Mouse (Mus musculus) monocyte, adult 2 months (primary cell): ENCODE measurements at regions not wholly inside any gene's neighbourhood (a gene's known extent, or its start where the extent isn't known, plus 50 kb on each side); places are given as distances from the start of the nearest gene placed in this dataset.

ENCODE experiments used
- DNase-seq, 2 experiments: peaks; one replicate each; pipeline ENCODE4 v3.0.0; 2022; ENCODE audit warnings: low spot score in 2 of 2, low read depth in 1 of 2

DNA sequence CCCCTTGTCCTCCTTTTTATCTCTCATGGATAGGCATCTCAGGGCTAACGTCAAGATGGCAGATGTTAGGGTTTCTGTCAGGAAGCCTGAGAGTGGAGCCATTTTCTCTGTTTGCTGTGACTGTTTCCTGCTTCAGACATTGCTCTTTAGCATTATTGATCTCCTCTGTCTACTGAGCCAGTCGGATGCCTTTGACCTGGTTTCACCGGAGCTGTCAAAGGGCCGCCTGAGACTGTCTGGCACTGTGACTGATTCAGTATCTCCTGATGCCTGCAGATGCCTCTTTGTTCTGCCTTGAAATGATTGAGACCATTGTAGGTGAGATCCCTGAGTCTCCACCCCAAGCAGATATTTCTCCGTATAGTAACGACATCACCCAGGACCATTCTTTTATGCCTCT, 239.5 kb upstream of the Ubash3b start:
- DNase-seq, result no peak

DNA sequence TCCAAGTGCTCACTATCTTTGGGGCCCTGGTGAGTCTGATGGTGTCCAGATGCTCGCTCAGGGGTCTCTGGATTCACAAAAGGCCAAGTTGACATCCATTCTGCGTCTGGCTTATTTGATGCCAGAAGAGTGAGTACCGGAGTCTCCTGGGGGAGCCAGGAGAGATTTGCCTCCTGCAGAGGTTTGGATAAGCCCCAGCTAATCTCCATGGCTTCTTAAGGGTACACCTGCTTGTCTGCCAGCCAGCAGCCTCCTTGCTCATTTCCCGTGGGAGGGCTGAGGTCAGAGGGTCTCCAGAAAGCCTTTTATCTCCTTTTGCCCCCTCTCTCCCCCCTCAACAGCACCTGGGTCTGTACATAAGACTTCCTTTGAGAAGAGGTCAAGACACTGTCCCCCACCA, 234.0 kb upstream of the Ubash3b start:
- no peak for DNase-seq

DNA sequence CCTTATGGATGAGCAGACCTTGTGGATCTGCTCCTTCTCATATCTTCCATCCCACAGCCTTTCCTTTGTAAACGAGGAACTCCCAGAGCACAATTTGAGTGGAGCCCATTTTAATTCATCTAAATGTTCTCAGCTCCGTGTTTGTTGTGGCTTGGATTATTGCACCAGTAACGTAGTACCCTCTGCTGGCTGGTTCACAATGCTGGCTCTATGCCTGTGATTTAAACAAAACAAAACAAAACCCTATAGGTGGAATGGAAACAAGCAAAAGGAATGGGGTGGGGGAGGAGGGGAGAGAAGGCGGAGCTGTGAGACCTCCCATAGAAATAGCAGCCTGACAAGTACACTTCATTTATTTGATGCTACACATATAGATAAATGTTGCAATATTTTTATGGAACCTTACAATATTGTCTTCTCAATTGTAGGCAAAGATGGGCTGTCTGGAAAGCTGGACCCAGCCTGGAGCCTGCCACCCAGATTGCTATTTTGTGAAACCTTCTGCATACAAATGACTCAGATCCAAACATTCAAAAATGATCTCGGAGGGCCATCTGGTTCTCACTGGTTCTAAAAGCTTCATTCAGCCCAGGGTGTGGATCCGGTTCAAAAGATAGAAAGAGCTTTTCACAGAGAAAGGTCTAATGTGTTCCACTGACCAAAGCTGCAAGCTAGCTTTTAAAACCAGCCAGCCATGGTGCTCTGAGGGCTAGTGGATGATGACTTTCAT, 230.3 kb upstream of the Ubash3b start:
- no peak for DNase-seq

DNA sequence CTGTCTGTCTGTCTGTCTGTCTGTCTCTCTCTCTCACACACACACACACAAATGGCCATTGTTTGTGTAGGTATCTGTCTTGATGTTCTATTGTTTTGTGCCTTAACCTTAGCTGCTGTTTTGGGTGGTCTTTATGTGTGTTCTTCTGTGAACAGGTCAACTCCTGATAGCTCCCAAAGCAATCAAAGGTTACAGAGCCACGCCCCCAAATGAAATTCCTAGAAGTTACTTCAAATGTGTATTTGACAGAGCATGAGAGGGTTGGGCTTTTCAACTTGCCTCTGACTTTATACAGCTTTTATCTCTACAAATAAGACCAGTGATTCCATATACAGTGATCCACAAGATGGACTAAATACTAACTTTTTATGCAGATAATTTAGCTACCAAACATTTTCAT, 217.8 kb upstream of the Ubash3b start:
- no peak for DNase-seq

DNA sequence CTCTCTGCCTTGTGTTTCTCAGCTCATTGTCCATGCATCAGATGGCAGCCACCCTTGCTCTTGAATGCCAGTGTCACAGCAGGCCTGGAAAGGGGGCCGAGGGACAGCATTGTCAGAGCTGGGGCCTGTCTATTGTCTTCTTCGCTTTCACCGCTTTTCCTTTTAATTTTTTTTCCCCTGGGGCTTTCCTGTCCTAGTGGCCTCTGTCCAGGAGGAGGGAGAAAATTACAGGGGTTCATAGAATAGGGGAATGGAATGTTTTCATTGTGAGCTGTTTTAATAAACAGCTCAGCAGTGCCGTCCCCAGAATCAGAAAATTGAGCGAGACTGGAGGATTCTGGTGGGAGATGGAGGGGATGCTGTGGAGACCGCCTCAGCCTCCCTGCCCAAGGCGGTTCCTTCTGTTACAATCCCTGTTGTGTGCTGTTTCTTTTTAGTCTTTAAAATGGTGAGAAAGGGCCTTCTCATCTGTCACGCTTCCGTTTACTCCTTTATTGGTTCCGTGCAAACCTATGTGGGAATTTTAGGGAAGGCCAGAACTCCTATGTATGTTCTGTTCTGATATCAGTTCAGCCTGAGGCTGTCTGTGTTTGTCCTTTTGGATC, 217.2 kb upstream of the Ubash3b start:
- DNase-seq, result no peak

DNA sequence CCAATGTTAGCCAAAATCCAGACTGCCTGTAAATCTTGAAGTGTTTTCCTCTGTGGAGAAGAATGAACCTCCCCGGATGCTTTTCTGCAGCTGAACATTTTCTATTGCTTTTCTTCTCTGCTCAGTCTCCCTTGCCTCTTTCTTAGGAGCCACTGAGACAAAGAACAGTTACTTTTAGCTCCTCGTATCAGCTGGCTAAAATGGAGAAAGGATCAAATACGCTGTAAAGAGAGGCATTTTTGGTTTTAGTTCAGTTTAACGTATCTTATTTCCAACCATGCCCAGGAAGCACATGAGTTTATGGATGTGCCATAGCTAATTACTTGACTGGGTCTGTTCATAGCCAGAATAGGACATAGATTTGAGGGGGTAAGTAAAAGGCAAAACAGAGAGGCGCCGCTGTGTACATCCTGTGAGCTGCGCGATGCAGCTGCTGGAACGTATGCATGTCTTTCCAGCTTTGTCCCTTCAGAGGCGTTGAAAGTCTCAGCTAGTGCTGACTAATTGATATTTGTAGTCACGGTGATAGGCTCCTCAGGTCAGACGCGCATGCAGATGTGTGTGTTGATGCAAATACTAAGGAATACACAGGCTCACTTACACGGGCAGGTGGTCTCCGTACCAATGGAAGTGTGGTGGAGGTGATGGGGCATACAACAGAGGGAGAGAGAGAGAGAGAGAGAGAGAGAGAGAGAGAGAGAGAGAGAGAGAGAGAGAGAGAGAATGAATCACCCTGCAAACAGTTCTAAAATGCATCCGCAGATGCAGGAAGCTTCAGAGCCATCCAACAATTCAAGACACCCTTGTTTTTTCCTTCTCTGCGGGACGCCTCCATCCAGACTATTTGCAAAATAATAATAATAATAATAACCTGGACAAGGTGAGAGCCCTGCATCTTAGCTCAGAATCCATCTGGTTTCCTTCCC, 216.5 kb upstream of the Ubash3b start:
- DNase-seq, result no peak

DNA sequence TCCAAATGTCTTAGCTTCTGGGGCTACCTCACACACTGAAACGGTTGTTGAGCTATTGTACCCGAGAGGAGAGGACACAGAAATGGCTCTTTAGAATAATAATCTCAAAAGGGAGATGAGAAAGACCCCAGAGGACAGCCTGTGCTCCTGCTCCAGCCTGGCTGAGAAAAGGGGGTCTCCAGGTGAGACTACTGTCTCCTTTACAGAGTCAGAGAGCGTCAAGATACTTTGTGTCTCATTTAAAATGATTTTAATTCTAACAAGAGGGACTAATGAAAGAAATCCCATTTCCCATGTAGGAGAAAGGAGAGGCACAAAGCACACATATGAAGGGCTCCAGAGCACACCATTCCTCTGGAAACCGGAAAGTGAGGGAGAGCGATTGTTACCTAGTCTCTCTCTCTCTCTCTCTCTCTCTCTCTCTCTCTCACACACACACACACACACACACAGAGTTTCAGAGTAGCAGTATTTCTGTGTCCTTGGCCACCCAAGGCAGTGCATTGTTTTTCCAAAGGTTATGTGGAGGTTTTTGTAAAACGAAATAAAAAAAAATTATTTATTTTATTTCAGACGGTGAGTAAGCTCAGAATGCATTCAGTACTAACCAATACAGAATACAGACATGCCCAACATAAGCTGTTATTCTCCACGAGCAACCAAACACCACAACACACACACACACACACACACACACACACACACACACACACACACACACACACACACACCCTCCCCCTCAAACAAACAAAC, 215.6 kb upstream of the Ubash3b start:
- DNase-seq, result no peak

DNA sequence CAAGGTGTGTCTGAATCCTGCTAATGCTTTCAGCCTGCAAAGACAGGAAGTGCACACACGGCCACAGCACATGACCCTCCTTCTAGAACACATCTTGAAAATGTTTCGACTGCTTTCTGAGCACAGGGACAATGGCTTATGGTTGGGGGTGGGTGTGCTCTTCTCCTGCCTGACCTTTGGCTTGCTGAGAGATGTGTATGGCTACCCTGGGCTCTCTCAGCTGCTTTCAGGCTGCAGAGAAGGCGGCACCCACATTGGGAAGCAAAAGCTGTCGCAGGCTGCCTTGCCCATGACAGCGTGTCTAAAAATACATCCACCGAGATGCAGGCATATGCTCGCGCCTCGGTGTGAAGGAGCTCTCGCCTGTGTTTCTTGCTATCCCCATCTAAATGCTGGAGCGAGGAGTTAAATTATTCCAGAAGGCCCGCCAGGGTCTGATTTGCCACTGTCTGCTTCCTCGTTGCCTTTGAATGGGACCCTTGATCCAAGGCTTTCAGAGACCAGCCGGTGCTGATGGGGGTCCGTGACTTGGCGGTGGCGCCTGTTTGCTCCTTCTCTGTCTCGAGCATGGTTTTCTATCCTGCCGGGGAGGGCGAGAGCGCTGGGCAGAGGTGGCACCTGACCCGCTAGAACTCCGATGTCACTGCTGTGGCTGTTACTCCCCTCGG, 214.6 kb upstream of the Ubash3b start:
- no peak for DNase-seq

DNA sequence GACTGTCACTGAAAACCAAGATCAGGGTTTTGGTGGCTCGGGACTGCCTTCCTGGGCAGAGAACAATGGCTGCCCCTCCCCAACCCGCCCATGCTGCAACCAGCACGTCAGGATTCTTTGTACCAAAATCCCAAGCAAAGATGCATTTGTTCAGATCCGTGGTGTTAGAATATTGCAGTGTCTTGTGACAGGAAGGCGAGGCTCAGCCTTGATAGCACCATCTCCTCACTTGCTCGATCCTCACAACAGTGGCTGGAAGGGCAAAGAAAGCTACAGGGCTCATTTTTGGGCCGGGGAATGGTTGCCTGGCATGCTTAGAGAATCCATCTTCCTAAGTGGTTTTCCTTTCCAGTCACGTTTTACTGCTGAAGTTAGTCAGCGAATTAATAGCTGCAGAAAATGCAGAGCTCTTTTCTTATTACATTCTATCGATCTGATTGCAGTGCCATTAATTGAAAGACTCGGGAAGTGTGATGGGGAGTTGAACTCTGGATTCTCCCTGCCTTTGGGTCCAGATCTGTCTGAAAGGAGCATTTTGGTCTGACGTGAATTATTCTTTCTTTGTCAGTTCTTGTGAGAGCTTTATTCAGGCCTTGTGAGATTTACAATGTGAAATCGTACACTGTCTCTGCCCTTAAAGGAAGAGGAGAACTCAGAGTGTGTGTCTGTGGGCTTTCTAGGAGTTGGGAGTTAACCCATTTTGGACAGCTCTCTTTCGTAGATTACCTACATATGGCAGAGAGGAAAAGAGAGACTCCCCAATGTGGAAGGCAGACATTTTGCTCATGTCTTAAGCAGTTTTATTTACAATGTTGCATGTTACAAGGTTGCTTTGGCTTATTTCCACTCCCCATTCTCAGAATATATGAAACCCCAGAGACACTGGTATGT, 213.3 kb upstream of the Ubash3b start:
- no peak for DNase-seq

DNA sequence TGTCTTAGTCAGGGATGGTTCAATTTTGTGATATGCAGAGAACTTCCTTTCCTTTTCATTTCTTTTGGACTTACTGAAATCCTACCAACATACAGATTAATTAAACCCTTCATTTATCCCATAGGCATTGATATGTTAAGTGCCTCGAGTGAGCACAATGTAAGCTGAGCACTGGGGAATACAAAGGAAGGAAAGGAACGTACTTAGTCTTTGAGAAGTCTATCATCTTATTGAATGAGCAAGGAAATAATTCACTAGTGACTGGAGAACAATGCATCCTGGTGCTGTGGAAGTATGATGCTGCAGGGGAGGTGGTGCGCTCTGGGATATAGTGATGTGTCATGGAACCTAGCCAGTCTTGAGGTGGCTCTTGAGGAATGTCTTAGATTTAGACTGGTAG, 204.9 kb upstream of the Ubash3b start:
- DNase-seq, result no peak

DNA sequence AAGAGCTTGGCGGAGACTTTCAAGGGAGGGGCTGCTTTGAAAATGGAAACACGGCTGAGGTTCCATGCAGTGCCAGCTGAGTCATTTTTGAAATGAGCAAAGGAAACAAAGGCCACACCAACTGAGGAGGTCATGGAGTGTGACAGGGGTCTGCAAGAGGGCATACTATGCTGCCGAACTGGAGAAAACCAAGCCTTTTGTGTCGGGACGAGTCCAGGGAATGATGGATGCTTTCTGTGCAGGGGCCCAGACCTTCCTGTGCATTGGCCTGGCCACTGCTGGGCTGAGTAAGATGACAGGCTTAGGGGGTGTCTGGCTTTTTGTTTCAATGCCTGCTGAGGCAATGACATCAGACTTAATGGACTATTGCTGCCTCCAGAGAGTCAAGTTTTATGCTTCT, 203.8 kb upstream of the Ubash3b start:
- no peak for DNase-seq

DNA sequence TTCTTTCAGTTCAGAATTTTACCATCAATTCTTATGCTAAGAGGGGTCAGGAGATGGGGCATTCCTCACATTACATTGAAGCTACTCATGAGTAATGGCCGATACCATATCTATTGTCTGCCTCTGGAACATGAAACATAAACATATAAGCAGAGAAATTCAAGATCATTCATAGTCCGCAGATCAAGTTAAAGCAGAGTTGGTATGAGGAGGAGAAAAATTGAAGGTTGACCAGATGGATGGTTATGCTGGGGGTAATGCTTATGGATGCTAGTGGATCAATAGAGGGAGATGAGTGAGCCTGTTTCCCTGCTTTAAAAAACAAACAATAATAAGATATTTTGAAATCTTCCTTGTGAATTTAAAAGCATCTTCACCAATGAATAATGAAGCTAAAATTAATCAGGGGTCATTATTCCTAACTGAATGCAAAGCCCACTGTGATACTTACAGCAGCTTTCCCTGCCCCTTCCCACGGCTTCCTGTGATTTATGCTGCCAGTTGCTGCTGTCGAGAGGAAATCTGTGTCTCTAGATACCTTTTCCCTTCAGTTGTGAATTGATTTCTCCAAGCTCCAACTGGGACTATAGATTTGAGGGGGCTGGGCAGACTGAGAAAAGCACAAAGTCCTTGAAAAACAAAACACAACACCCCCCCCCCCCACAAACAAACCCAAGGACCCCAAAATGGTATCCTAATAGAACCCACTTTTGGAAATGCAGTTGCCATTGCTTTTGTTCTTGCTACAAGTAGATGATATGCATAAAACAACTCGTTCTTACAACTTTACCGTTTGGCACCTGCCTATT, 203.1 kb upstream of the Ubash3b start:
- no peak for DNase-seq

DNA sequence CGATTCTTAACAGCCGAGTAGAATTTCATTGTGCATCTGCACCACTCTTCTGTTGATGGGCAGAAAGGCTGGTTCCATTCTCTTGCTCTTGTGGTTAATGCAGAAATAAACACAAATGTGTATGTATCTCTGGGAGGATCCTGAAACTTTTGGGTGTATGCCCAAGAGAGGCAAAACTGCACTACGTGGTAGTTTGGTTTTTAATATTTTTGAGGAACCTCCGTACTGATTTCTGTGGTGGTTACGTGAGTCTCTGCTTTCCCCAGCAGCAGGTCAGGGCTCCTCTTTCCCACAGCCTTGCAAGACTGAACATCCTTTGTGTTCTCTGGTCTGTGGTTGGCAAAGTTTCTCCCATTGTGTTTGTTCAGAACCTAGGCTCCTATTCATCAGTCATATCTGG, 198.9 kb upstream of the Ubash3b start:
- no peak for DNase-seq

DNA sequence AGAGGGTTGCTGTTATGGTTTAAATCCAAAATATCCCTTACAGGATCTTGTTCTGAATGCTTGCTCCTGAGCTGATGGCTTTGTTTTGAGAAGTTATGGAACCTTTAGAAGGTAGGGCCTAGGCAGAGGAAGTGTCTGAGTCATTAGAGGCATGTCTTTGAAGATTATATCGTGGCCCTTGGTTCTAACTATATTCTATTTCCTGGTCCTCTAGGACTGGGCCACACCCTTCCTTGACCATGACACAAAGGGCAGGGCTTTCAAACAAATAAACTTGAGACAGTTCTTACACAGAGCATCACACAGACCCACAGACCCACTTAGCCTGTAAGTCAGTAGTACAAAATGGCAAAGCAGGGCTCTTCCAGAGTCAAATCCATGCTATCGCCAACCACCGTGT, 197.8 kb upstream of the Ubash3b start:
- no peak for DNase-seq

DNA sequence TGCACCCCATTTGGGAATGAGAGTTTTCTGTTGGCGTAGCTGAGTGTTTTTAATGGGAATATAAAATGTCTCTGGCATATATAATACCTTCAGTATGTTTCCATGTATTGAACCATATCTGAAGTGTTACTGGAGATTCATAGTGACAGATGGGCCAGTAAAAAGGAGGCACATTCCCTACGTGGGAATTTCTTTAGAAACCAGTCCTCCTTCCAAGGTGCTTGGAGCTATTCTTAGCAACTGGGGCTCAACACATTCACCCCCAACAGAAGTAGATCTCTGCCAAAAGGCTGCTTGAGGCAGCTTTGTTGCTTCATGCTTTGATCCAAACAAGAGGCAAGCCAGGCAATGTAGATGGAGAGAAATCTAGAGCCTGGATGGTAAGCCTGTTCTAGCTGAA, 183.8 kb upstream of the Ubash3b start:
- no peak for DNase-seq

DNA sequence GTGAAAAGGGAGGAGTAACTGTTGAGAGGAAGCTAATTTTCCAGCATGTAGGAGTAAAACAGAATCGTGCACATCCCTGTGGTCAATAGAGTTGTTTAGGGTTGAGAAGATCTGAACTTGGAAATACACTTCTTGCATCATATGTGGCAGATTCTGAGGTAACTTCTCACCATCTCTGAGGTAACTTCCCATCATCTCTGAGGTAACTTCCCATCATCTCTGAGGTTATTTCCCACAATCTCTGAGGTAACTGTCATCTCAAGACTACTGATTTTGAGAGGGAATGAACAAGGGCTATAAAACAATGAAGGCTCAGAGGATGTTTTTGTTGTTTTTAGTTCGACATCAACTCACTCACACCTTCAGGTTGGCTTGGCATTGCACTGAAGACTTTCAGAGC, 175.9 kb upstream of the Ubash3b start:
- DNase-seq, result no peak

DNA sequence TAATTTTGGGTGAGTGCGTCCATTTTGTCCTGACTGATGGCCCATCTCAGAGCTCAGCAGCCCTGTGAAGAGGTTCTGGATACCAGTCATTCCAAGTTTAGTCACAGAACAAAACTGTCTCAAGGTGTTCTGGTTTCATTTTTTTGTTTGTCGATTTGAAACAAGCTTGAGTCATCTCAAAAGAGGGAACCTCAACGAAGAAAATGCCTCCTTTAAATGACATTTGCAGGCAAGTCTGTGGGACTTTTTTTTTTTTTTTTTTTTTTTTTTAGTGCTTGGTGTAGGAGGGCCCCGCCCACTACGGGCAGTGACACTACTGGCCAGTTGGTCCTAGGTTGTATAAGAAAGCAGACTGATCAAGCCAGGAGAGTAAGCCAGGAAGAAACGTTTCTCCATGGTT, 175.3 kb upstream of the Ubash3b start:
- DNase-seq, result no peak

DNA sequence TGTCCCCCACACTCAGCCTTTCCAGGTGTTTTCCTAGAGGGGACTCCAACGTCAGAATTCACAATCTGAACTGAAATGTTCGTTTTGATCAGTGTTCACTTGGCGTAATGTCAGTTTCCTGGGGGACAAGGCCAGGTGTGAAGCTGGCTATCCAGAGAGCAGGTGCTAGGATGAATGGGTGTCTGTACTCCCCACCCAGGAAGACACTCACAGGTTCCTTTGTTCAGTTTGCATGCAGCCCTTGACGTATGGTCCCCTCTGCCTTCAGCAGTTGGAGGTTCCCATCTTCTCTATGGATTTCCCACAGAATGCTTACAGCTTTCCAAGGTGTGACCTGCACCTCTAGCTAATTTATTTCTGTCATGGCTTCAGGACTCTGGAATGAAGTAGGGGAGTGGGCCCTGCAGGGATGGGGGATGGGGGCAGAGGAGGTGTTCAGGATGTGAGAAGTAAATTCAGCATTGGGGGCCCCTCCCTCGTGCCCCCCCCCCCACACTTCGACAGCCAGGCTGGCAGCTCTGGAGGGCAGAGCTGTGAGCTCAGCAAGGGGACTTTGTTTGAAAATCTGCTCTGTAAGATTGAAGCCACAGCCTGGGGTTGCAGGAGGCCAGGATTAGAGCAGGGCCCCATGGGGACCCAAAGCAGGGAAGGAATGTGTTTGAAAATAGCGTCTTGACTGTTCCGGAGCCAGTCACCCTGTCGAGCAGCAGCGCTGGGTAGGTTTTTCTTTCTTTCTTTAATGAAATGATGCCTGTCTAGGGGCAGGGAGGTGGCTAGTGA, 173.2 kb upstream of the Ubash3b start:
- DNase-seq, result no peak
